Mouse (Mus musculus) hematopoietic multipotent progenitor cell, adult 10-12 weeks (in vitro differentiated cells): ENCODE data around the gene Pigt. TPM values are rescaled to one million over a fixed set of nuclear protein-coding genes. Genes with fewer than 3 reads are reported as not detected.

Experiments
- polyA plus RNA-seq: library from polyadenylated mRNA; stranded (reverse); fragments of >175 nt; gene quantifications from 2 replicates; pipeline ENCODE4 v1.2.3, GENCODE M21; 2012; ENCODE audit warnings: low replicate concordance

The Pigt gene
- 111 and 192 TPM in 2 replicates for polyA plus RNA-seq

GRCm38 (mm10) chr2:164496847-164497690 lies at the start of gene Pigt:
Gene Pigt (plus strand): TSS chr2:164497520.

GRCm38 (mm10) chr2:164456864-164457300 lies 40.4 kb upstream of the Pigt start, which contains the start of gene Sys1:
Gene Sys1 (plus strand): TSS chr2:164456964.

GRCm38 (mm10) chr2:164460745-164461551 lies 36.4 kb upstream of the Pigt start, which contains the start of gene Gm20458:
Gene Gm20458 (plus strand): TSS chr2:164460967.

GRCm38 (mm10) chr2:164473624-164474023 lies 23.7 kb upstream of the Pigt start, which contains the start of gene Trp53tg5:
Gene Trp53tg5 (minus strand): TSS chr2:164473724.

GRCm38 (mm10) chr2:164485681-164486257 lies 11.6 kb upstream of the Pigt start, which contains the start of gene Dbndd2:
Gene Dbndd2 (plus strand): TSS chr2:164486106.

Other genes starting within 250 kb of the Pigt start
- not detected in 2 replicates for gene Svs3b, start 240.9 kb upstream of the Pigt start, polyA plus RNA-seq
- gene Svs4, start 219.1 kb upstream of the Pigt start, polyA plus RNA-seq: not detected in 2 replicates
- gene Svs3a, start 208.3 kb upstream of the Pigt start, polyA plus RNA-seq: not detected in 2 replicates
- not detected in 2 replicates for gene Svs6, start 180.8 kb upstream of the Pigt start, polyA plus RNA-seq
- gene Svs5, start 164.8 kb upstream of the Pigt start, polyA plus RNA-seq: not detected in 2 replicates
- gene Slpi, start 108.4 kb upstream of the Pigt start, polyA plus RNA-seq: 21.9 and 55.6 TPM in 2 replicates
- 0.39 and 0.58 TPM in 2 replicates for gene Rbpjl, start 94.4 kb upstream of the Pigt start, polyA plus RNA-seq
- 0.45 and 0.55 TPM in 2 replicates for gene Matn4, start 92.4 kb upstream of the Pigt start, polyA plus RNA-seq
- gene Sdc4, start 53.6 kb upstream of the Pigt start, polyA plus RNA-seq: 6.5 and 51.1 TPM in 2 replicates
- 150 and 241 TPM in 2 replicates for gene Sys1, start 40.6 kb upstream of the Pigt start, polyA plus RNA-seq
- 2.5 and 3.3 TPM in 2 replicates for gene Gm20458, start 36.6 kb upstream of the Pigt start, polyA plus RNA-seq
- gene Trp53tg5, start 23.8 kb upstream of the Pigt start, polyA plus RNA-seq: not detected in 2 replicates
- 27.5 and 44.6 TPM in 2 replicates for gene Dbndd2, start 11.4 kb upstream of the Pigt start, polyA plus RNA-seq
- gene Wfdc2, start 64.9 kb downstream of the Pigt start, polyA plus RNA-seq: not detected in 2 replicates
- not detected in 2 replicates for gene Spint3, start 75.9 kb downstream of the Pigt start, polyA plus RNA-seq
- gene Wfdc6a, start 87.9 kb downstream of the Pigt start, polyA plus RNA-seq: not detected in 2 replicates
- not detected in 2 replicates for gene Eppin, start 96.1 kb downstream of the Pigt start, polyA plus RNA-seq
- gene Wfdc6b, start 116.0 kb downstream of the Pigt start, polyA plus RNA-seq: not detected in 2 replicates
- 0.04 TPM in 1 of 2 replicates, not detected in the other for gene Wfdc8, start 116.1 kb downstream of the Pigt start, polyA plus RNA-seq
- gene Wfdc16, start 141.3 kb downstream of the Pigt start, polyA plus RNA-seq: not detected in 2 replicates
- gene Wfdc10, start 158.5 kb downstream of the Pigt start, polyA plus RNA-seq: not detected in 2 replicates
- gene Wfdc9, start 159.1 kb downstream of the Pigt start, polyA plus RNA-seq: not detected in 2 replicates
- gene Wfdc11, start 176.6 kb downstream of the Pigt start, polyA plus RNA-seq: not detected in 2 replicates
- gene Wfdc13, start 187.6 kb downstream of the Pigt start, polyA plus RNA-seq: not detected in 2 replicates
- gene Spint4, start 201.0 kb downstream of the Pigt start, polyA plus RNA-seq: not detected in 2 replicates
- gene Spint5, start 217.8 kb downstream of the Pigt start, polyA plus RNA-seq: not detected in 2 replicates
- gene Wfdc3, start 248.4 kb downstream of the Pigt start, polyA plus RNA-seq: not detected in 2 replicates
- gene Dnttip1, start 248.5 kb downstream of the Pigt start, polyA plus RNA-seq: 50.1 and 129 TPM in 2 replicates